Mouse (Mus musculus): ENCODE data around the gene Gjd2. TPM values are rescaled to one million over a fixed set of nuclear protein-coding genes. Genes with fewer than 3 reads are reported as not detected.

Gjd2 gene
- polyA plus RNA-seq, 1 experiment from 2014 or later = 0.30 TPM

DNA sequence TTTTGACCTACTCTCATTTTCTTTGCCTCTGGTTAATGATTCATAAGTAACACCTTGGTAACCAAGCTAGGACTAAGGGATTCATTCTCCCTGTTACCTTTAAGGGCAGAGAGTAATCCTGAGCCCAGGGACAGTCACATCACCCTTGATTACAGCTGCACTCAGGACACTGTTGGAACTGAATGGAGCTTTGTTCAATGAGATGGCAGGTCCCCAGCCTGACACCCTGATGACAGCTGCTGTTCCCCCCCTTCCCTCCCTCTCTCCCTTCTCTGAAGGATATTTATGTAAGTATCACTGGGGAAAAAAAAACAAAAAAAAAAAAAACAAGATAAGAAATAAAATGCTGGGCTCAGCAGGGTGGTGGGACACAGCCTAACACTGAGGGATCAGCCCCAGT lies 16.5 kb downstream of the Gjd2 start:
- H3K36me3 ChIP-seq (replicated peaks) = no peaks in the 10 kb centered on the region
- no peak for DNase-seq (ENCODE audit: extremely low spot score, low spot score)
- no peaks in the 10 kb centered on the region for H3K9me3 ChIP-seq
- H3K27ac ChIP-seq = no peak overlapping the region
- no peak overlapping the region for H3K4me3 ChIP-seq
- no peaks in the 10 kb centered on the region for H3K4me1 ChIP-seq
- H3K27me3 ChIP-seq (ENCODE audit: poor library complexity, severe bottlenecking) = no peaks in the 10 kb centered on the region

DNA sequence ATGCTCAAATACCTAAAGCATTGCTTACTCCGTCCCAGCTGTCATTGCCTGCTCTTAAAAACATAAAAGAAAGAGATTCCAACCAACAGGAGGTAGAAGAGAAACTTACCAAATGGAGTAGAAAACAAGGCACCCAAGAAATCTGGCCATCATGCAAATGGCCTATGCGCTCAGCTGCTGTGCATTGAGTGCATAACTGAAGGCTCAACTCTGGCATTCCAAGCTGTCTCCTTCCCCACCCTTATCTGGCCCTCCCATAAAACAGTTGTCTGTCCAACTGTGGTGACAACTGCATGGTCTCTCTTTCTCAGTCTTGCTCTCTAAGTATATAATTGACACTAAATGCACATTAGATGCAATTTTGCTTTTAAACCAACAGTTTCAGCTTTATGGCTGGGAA lies 28.5 kb downstream of the Gjd2 start:
- Histone ChIP-seq H3K4me1 (peaks cover 5% of the 10 kb centered on the region; the same call in 1 of the 2 replicates), H3K4me3 (no peak overlapping the region), H3K27me3 (ENCODE audit: poor library complexity, severe bottlenecking) (no peaks in the 10 kb centered on the region), H3K27ac (no peak overlapping the region), H3K36me3 (replicated peaks) (no peaks in the 10 kb centered on the region), H3K9me3 (no peaks in the 10 kb centered on the region)
- DNase-seq (ENCODE audit: extremely low spot score, low spot score) = no peak
- WGBS = 81% methylated on average over 2 of the region's 2 CpGs

DNA sequence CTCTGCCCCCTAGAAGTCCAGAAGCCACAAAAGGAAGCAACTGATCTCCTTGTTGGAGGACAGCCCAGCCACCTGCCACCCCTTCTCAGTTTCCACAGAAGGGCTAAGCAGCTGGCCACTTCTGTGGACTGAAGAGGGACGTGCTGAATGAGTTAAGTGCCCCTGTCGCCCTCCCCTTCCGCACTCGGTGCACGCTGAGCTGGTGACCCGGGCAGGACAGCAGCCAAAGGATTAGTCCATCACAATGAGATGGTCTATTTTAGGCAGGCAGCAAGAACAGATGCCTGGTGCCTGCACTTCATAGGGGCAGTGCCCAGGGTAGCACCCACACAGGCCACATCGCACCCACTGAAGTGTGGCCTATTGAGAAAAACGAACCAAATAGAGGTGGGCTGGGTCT lies 32.8 kb downstream of the Gjd2 start:
- Histone ChIP-seq H3K27me3 (ENCODE audit: poor library complexity, severe bottlenecking) (no peaks in the 10 kb centered on the region), H3K9me3 (no peaks in the 10 kb centered on the region), H3K4me3 (no peak overlapping the region), H3K4me1 (peaks cover 5% of the 10 kb centered on the region; the same call in 1 of the 2 replicates), H3K36me3 (replicated peaks) (no peaks in the 10 kb centered on the region), H3K27ac (no peak overlapping the region)
- WGBS = 63% methylated on average over 8 of the region's 8 CpGs
- no peak for DNase-seq (ENCODE audit: extremely low spot score, low spot score)

DNA sequence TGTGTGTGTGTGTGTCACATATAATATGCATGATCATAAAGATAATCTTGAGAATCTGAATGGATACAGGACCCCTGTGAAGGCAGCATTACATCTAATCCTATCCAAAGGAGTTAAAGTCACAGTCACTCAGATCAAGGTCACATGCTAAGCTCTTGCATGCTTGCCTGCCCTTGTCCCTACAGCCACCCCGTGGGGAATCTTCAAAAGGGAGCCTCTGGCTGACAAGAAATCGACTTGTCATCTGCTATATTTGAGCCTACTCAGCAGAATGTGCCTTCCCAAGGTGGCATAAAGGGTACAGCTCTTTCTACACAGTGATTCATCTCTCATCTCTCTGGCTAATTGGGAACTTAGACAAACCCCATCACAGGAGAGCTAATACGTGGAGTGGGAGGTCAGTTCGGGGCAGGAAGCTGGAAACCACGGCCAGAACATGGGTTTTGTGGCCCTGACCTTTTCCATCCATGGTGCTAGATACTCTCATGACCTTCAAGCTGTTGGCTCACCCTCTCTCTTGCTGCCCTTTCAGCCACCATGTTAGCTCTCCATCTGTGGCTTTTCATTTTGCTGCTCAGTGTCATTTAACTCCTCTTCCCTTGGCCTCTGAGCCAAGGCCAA lies 35.2 kb downstream of the Gjd2 start:
- Histone ChIP-seq H3K4me1 (peaks cover 5% of the 10 kb centered on the region), H3K27ac (no peak overlapping the region), H3K27me3 (ENCODE audit: poor library complexity, severe bottlenecking) (no peaks in the 10 kb centered on the region), H3K4me3 (no peak overlapping the region), H3K9me3 (no peaks in the 10 kb centered on the region), H3K36me3 (replicated peaks) (no peaks in the 10 kb centered on the region)
- 69% methylated on average over 5 of the region's 5 CpGs for WGBS
- no peak for DNase-seq (ENCODE audit: extremely low spot score, low spot score)

DNA sequence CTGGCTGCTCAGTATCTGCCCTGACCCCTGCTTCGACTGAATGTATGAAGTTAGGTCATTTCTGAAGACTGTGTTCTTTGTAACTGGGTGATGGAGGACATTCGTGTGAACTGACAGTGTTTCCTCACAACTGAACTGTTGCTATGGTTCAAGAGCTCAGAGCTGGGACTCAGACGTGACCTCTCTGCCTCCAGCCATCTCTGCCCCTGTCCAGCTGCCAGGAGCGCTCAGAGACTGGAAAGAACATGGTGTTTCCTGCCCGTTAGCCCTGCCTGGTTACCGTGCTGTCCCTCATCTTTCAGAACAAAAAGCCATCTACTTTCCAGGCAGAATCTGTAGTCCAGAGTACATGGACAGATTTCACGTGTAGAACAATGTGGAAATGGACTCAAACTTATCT lies 39.5 kb downstream of the Gjd2 start:
- Histone ChIP-seq H3K27ac (no peak overlapping the region), H3K27me3 (ENCODE audit: poor library complexity, severe bottlenecking) (no peaks in the 10 kb centered on the region), H3K36me3 (replicated peaks) (no peaks in the 10 kb centered on the region), H3K9me3 (no peaks in the 10 kb centered on the region), H3K4me3 (no peak overlapping the region), H3K4me1 (no peaks in the 10 kb centered on the region; the same call in 1 of the 2 replicates)
- WGBS = 76% methylated on average over 7 of the region's 7 CpGs
- no peak for DNase-seq (ENCODE audit: extremely low spot score, low spot score)

DNA sequence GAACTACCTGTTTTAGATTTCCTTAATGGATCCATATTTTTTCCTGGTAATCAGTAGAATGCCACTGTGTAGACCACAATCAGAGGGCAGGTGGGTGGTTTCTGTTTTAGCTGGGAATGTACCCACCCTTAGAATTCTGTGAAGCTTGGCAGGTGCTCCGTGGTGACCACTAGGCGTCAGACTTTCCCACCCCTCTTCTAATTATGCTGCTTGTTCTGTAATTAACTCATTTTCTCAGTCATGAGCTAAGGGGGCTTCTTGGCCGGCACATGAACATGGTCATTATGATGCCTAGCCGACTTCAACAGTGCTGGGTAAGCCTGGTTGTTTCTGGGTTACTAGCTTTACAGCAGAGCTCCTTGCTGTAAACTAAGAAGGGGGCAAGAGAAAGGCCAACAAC lies 47.0 kb downstream of the Gjd2 start:
- no peak overlapping the region for H3K27ac ChIP-seq
- no peaks in the 10 kb centered on the region for H3K4me1 ChIP-seq
- no peaks in the 10 kb centered on the region for H3K27me3 ChIP-seq (ENCODE audit: poor library complexity, severe bottlenecking)
- no peak for DNase-seq (ENCODE audit: extremely low spot score, low spot score)
- WGBS = 41% methylated on average over 4 of the region's 4 CpGs
- H3K4me3 ChIP-seq = no peak overlapping the region
- H3K9me3 ChIP-seq = no peaks in the 10 kb centered on the region
- no peaks in the 10 kb centered on the region for H3K36me3 ChIP-seq (replicated peaks)

Other genes with a start within 250 kb of the Gjd2 start
- gene Scg5, start 184.5 kb downstream of the Gjd2 start, polyA plus RNA-seq (2016; fragmentation: Nextera tagmentation; extraction: Ambion mirVana) = 16.6 and 17.9 TPM in 2 replicates
- gene Arhgap11a, start 165.0 kb downstream of the Gjd2 start, polyA plus RNA-seq (2016; fragmentation: Nextera tagmentation; extraction: Ambion mirVana) = 39.2 and 40.2 TPM in 2 replicates
- 1.5 and 1.6 TPM in 2 replicates for gene Actc1, start 39.9 kb upstream of the Gjd2 start, polyA plus RNA-seq (2016; fragmentation: Nextera tagmentation; extraction: Ambion mirVana)
- 50.1 and 52.0 TPM in 2 replicates for gene Aqr, start 173.4 kb upstream of the Gjd2 start, polyA plus RNA-seq (2016; fragmentation: Nextera tagmentation; extraction: Ambion mirVana)
- 3.8 and 4.1 TPM in 2 replicates for gene Zfp770, start 187.8 kb upstream of the Gjd2 start, polyA plus RNA-seq (2016; fragmentation: Nextera tagmentation; extraction: Ambion mirVana)